Mouse (Mus musculus): Measurements from ENCODE around the gene Glce.
A peak's percentile ranks its signal among the peaks of the same experiment; 100 is the strongest.

The Glce gene

GRCm38 (mm10) chr9:62026600-62026999 lies 95.9 kb downstream of the Glce start, which contains the start of gene Paqr5:
Gene Paqr5, minus strand, starts transcription at chr9:62026856.
- no peak for DNase-seq (ENCODE audit: low read depth)

- DNase-seq (ENCODE audit: low read depth): no peak
Observed at GRCm38 (mm10) chr9:62025056-62025455, 97.4 kb downstream of the Glce start.

- DNase-seq (ENCODE audit: low read depth): no peak
Observed at GRCm38 (mm10) chr9:62023879-62024278, 98.6 kb downstream of the Glce start.

GRCm38 (mm10) chr9:62022961-62023680 lies 99.3 kb downstream of the Glce start:
- no peak for DNase-seq (ENCODE audit: low read depth)

- peak; percentile 46 for DNase-seq (ENCODE audit: low read depth)
Observed at GRCm38 (mm10) chr9:62021583-62022120, 100.8 kb downstream of the Glce start.

GRCm38 (mm10) chr9:62020259-62020658 lies 102.2 kb downstream of the Glce start:
- peak; percentile 7 for DNase-seq (ENCODE audit: low read depth)

- no peak for DNase-seq (ENCODE audit: low read depth)
Observed at GRCm38 (mm10) chr9:62018229-62019093, 104.0 kb downstream of the Glce start.

GRCm38 (mm10) chr9:62017329-62017728 lies 105.1 kb downstream of the Glce start:
- DNase-seq (ENCODE audit: low read depth): no peak

- DNase-seq (ENCODE audit: low read depth): no peak
Observed at GRCm38 (mm10) chr9:62015504-62015903, 107.0 kb downstream of the Glce start.

- DNase-seq (ENCODE audit: low read depth): no peak
Observed at GRCm38 (mm10) chr9:62013316-62014097, 108.9 kb downstream of the Glce start.

GRCm38 (mm10) chr9:62008360-62008759 lies 114.1 kb downstream of the Glce start:
- no peak for DNase-seq (ENCODE audit: low read depth)
